Mouse (Mus musculus): ENCODE measurements at regions not wholly inside any gene's neighbourhood (a gene's known extent, or its start where the extent isn't known, plus 50 kb on each side); places are given as distances from the start of the nearest gene placed in this dataset.

DNA sequence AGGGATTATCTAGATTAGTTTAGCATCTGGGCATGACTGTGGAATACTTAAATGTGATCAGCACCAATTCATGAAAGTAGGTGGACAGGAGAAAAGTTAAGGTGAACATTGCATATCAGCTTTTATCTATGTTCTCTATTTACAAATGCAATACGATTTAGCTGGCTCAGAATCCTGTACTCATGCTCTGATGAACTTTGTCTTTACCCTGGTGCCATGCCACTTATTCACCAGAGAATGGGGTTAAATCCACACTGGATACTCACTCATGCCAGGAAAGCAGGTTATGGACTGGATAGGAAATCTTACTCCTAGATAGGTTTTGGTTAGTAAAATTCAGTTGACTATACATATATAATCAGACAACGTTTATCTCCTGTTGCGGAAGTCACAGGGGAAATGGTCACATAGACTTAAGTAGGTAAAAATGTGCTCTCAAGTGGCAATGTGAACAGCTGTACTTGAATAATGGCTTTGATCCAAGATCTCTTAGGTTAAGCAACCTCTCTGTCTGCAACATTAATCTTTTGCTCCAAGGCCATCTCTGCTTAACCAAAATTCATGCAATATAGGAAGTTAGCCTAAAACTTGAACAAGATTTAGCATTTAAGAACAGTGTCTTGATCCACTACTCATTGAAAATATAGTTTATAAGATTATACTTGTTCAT is 1206.7 kb upstream of the Ppp6c start:
- no peak for TF ChIP-seq CTCF (conservative IDR thresholded peaks at IDR 0.05; ENCODE audit: insufficient read depth, insufficient read length, low read depth, low read length)
- no peak for TF ChIP-seq POLR2A (IDR thresholded peaks at IDR 0.05; ENCODE audit: low read depth, low read length)
